Mouse (Mus musculus) liver, embryonic 14.5 days (tissue): Measurements from ENCODE around the gene Focad. TPM values are rescaled to one million over a fixed set of nuclear protein-coding genes. Genes with fewer than 3 reads are reported as not detected.

Source experiments
- ATAC-seq: fragments of 200-750 bp; cut with Nextera tagmentation; 2 replicates; pipeline ENCODE4 v1.8.0; 2017; ENCODE audit warnings: moderate number of reproducible peaks, mild to moderate bottlenecking, moderate library complexity; ENCODE audit not compliant: insufficient read depth
- DNase-seq, 3 experiments: peaks; one replicate each; pipeline ENCODE4 v3.0.0-alpha.2; 2012 to 2013; ENCODE audit warnings: low read depth in 3 of 3, low spot score in 3 of 3
- H3K27ac ChIP-seq: fragments of 300-500 bp; sonication (generic); 2 replicates; pipeline ENCODE4 v1.5.1; 2014; ENCODE audit warnings: moderate library complexity, mild to moderate bottlenecking, control low read depth, inconsistent platforms
- H3K27me3 ChIP-seq: fragments of 300-500 bp; sonication (generic); 2 replicates; pipeline ENCODE4 v1.6.1; 2014; ENCODE audit warnings: mild to moderate bottlenecking, low read length, moderate library complexity; ENCODE audit not compliant: control insufficient read depth, insufficient read depth
- H3K36me3 ChIP-seq: fragments of 300-500 bp; sonication (generic); replicated peaks from 2 replicates; pipeline ENCODE4 v1.6.1; 2014; ENCODE audit warnings: low read depth; ENCODE audit not compliant: control insufficient read depth, insufficient read depth
- H3K4me1 ChIP-seq, 2 experiments: fragments of 200-500 bp in 1 of 2; fragments of 300-500 bp in 1 of 2; sonication (generic) in 1 of 2; replicated peaks; 2 replicates each; pipeline ENCODE4 v1.6.1; 2012 to 2014; ENCODE audit warnings: antibody characterized with exemption in 1 of 2, inconsistent platforms in 1 of 2, low read length in 1 of 2; ENCODE audit not compliant: control insufficient read depth in 2 of 2, insufficient read depth in 2 of 2
- H3K4me2 ChIP-seq: fragments of 300-500 bp; sonication (generic); 2 replicates; pipeline ENCODE4 v1.6.1; 2014; ENCODE audit warnings: low read depth, mild to moderate bottlenecking, control low read depth, moderate library complexity
- H3K4me3 ChIP-seq, 2 experiments: fragments of 200-500 bp in 1 of 2; fragments of 300-500 bp in 1 of 2; sonication (generic) in 1 of 2; 2 replicates each; pipeline ENCODE4 v1.5.1; 2012 to 2014; ENCODE audit warnings: low read depth in 2 of 2, low read length in 2 of 2, mild to moderate bottlenecking in 2 of 2, control low read depth in 1 of 2, inconsistent platforms in 1 of 2, moderate library complexity in 1 of 2; ENCODE audit not compliant: insufficient read depth in 1 of 2
- H3K9ac ChIP-seq: fragments of 300-500 bp; sonication (generic); replicated peaks from 2 replicates; pipeline ENCODE4 v1.6.1; 2014; ENCODE audit warnings: mild to moderate bottlenecking, control low read depth, moderate library complexity
- H3K9me3 ChIP-seq: fragments of 300-500 bp; sonication (generic); 2 replicates; pipeline ENCODE4 v1.6.1; 2016; ENCODE audit warnings: low read length, mixed read lengths; ENCODE audit not compliant: control insufficient read depth
- CTCF ChIP-seq: IDR thresholded peaks from 2 replicates; pipeline ENCODE4 v1.5.1; 2016; ENCODE audit warnings: antibody characterized with exemption, low read depth, control low read depth
- EP300 ChIP-seq: IDR thresholded peaks from 2 replicates; pipeline ENCODE4 v1.6.1; 2016; ENCODE audit warnings: antibody characterized with exemption, low read depth
- WGBS: fragments of 180-500 bp; shearing (Covaris S2); extraction: QIAGEN DNeasy Blood & Tissue Kit; methylation state at CpG from one replicate; pipeline ENCODE4 v1.1.7; 2014; ENCODE audit not compliant: insufficient replicate concordance; 5-methylcytosine and 5-hydroxymethylcytosine counted together
- polyA plus RNA-seq, 2 experiments: library from polyadenylated mRNA; depleted of rRNA in 1 of 2; stranded (reverse) in 1 of 2; unstranded in 1 of 2; fragments of >200 nt; fragmentation: Nextera tagmentation in 1 of 2; extraction: Ambion mirVana in 1 of 2; gene quantifications; 2 replicates each; pipeline versions ENCODE4 v1.2.1 to v1.2.3; 2012 to 2014

The Focad gene
- polyA plus RNA-seq, 2 experiments: 5.2 to 8.9 TPM

- Histone ChIP-seq H3K27ac (no peak overlapping the region), H3K9ac (no peak overlapping the region), H3K4me3 (no peak overlapping the region), H3K9me3 (no peaks in the 10 kb centered on the region), H3K36me3 (no peaks in the 10 kb centered on the region), H3K4me2 (no peak overlapping the region), H3K4me1 (no peaks in the 10 kb centered on the region), H3K27me3 (no peaks in the 10 kb centered on the region)
- TF ChIP-seq EP300 (no peak), CTCF (no peak)
- 70% methylated on average over 6 of the region's 6 CpGs for WGBS
- DNase-seq (no peak), ATAC-seq (no peak)
Observed at GRCm38 (mm10) chr4:88235941-88236340, 141.5 kb downstream of the Focad start.

GRCm38 (mm10) chr4:88236926-88237756, 142.7 kb downstream of the Focad start:
- Histone ChIP-seq H3K9me3 (no peaks in the 10 kb centered on the region), H3K36me3 (no peaks in the 10 kb centered on the region), H3K4me1 (no peaks in the 10 kb centered on the region), H3K4me2 (no peak overlapping the region), H3K27ac (no peak overlapping the region), H3K4me3 (no peak overlapping the region), H3K9ac (no peak overlapping the region), H3K27me3 (no peaks in the 10 kb centered on the region)
- TF ChIP-seq EP300 (no peak), CTCF (no peak)
- DNase-seq (no peak), ATAC-seq (no peak)
- 71% methylated on average over 12 of the region's 12 CpGs for WGBS

- Histone ChIP-seq H3K36me3 (no peaks in the 10 kb centered on the region), H3K4me3 (no peak overlapping the region), H3K4me1 (no peaks in the 10 kb centered on the region), H3K9ac (no peak overlapping the region), H3K27me3 (no peaks in the 10 kb centered on the region), H3K4me2 (no peak overlapping the region), H3K9me3 (no peaks in the 10 kb centered on the region), H3K27ac (no peak overlapping the region)
- no peak for ATAC-seq
- TF ChIP-seq EP300 (no peak), CTCF (no peak)
- WGBS: 74% methylated on average over 7 of the region's 7 CpGs
- DNase-seq: no peak
Observed at GRCm38 (mm10) chr4:88238351-88238750, 143.9 kb downstream of the Focad start.

DNA sequence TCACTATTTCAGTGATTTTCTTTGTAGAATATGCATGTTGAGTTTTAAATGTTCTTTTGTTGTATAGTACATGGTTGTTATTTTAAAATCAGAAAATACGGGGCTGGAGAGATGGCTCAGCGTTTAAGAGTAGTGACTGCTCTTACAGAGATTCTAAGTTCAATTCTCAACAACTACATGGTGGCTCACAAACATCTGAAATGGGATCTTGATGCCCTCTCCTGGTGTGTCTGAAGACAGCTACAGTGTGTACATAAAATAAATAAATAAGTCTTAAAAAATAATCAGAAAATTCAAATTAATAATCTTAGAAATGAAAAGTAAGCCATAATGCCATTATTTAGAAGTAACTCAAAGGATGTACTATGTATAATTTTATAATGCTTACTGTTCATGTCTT, 149.4 kb downstream of the Focad start:
- no peaks in the 10 kb centered on the region for H3K36me3 ChIP-seq
- ATAC-seq: no peak
- H3K9ac ChIP-seq: no peak overlapping the region
- TF ChIP-seq CTCF: no peak
- no peak for TF ChIP-seq EP300
- 82% methylated on average over 2 of the region's 2 CpGs for WGBS
- no peak overlapping the region for H3K27ac ChIP-seq
- no peak overlapping the region for H3K4me3 ChIP-seq
- no peaks in the 10 kb centered on the region for H3K4me1 ChIP-seq
- no peaks in the 10 kb centered on the region for H3K27me3 ChIP-seq
- no peaks in the 10 kb centered on the region for H3K9me3 ChIP-seq
- no peak for DNase-seq
- no peak overlapping the region for H3K4me2 ChIP-seq

GRCm38 (mm10) chr4:88245494-88245893, 151.1 kb downstream of the Focad start:
- Histone ChIP-seq H3K27me3 (no peaks in the 10 kb centered on the region), H3K9me3 (no peaks in the 10 kb centered on the region), H3K4me2 (no peak overlapping the region), H3K36me3 (no peaks in the 10 kb centered on the region), H3K27ac (no peak overlapping the region), H3K4me3 (no peak overlapping the region), H3K9ac (no peak overlapping the region), H3K4me1 (no peaks in the 10 kb centered on the region)
- TF ChIP-seq EP300 (no peak), CTCF (no peak)
- ATAC-seq (no peak), DNase-seq (no peak)
- 78% methylated on average over 4 of the region's 4 CpGs for WGBS
